Mouse (Mus musculus): ENCODE data around the gene Fry. TPM values are rescaled to one million over a fixed set of nuclear protein-coding genes. Genes with fewer than 3 reads are reported as not detected.

Fry gene
- total RNA-seq, 2 experiments from 2014 or later = 164 to 168 TPM

- no peak for DNase-seq (ENCODE audit: low spot score in 2 of 2)
Observed at GRCm38 (mm10) chr5:150219457-150219856, 101.0 kb downstream of the Fry start.

- peak in 1 of 2 experiments; percentile 27 for DNase-seq (ENCODE audit: low spot score in 2 of 2)
Observed at GRCm38 (mm10) chr5:150220333-150220732, 101.9 kb downstream of the Fry start.

GRCm38 (mm10) chr5:150221806-150222205 lies 103.4 kb downstream of the Fry start:
- no peak for DNase-seq (ENCODE audit: low spot score in 2 of 2)

- DNase-seq (ENCODE audit: low spot score in 2 of 2) = no peak
Observed at GRCm38 (mm10) chr5:150223546-150224239, 105.2 kb downstream of the Fry start.

GRCm38 (mm10) chr5:150229086-150229485 lies 110.6 kb downstream of the Fry start:
- no peak for DNase-seq (ENCODE audit: low spot score in 2 of 2)

- no peak for DNase-seq (ENCODE audit: low spot score in 2 of 2)
Observed at GRCm38 (mm10) chr5:150229776-150230175, 111.3 kb downstream of the Fry start.

- peak; percentile 25 to 28 for DNase-seq (ENCODE audit: low spot score in 2 of 2)
Observed at GRCm38 (mm10) chr5:150232159-150233150, 114.0 kb downstream of the Fry start.

GRCm38 (mm10) chr5:150233154-150233886 lies 114.9 kb downstream of the Fry start:
- DNase-seq (ENCODE audit: low spot score in 2 of 2) = peak; percentile 75 to 82

GRCm38 (mm10) chr5:150235931-150236330 lies 117.5 kb downstream of the Fry start:
- no peak for DNase-seq (ENCODE audit: low spot score in 2 of 2)

GRCm38 (mm10) chr5:150236597-150236996 lies 118.2 kb downstream of the Fry start:
- no peak for DNase-seq (ENCODE audit: low spot score in 2 of 2)

GRCm38 (mm10) chr5:150241638-150242037 lies 123.2 kb downstream of the Fry start:
- DNase-seq (ENCODE audit: low spot score in 2 of 2) = no peak

- DNase-seq (ENCODE audit: low spot score in 2 of 2) = no peak
Observed at GRCm38 (mm10) chr5:150246737-150247136, 128.3 kb downstream of the Fry start.

- no peak for DNase-seq (ENCODE audit: low spot score in 2 of 2)
Observed at GRCm38 (mm10) chr5:150257764-150258163, 139.3 kb downstream of the Fry start.

GRCm38 (mm10) chr5:150259191-150260053 lies 141.0 kb downstream of the Fry start:
- DNase-seq (ENCODE audit: low spot score in 2 of 2) = peak; percentile 62 to 83

GRCm38 (mm10) chr5:150260054-150260386 lies 141.6 kb downstream of the Fry start:
- no peak for DNase-seq (ENCODE audit: low spot score in 2 of 2)

GRCm38 (mm10) chr5:150261361-150261760 lies 142.9 kb downstream of the Fry start:
- DNase-seq (ENCODE audit: low spot score in 2 of 2) = peak in 1 of 2 experiments; percentile 12

GRCm38 (mm10) chr5:150262046-150262716 lies 143.7 kb downstream of the Fry start:
- peak; percentile 34 to 47 for DNase-seq (ENCODE audit: low spot score in 2 of 2)

- DNase-seq (ENCODE audit: low spot score in 2 of 2) = no peak
Observed at GRCm38 (mm10) chr5:150262717-150263103, 144.3 kb downstream of the Fry start.

GRCm38 (mm10) chr5:150263162-150263561 lies 144.7 kb downstream of the Fry start:
- DNase-seq (ENCODE audit: low spot score in 2 of 2) = no peak

- no peak for DNase-seq (ENCODE audit: low spot score in 2 of 2)
Observed at GRCm38 (mm10) chr5:150263656-150264055, 145.2 kb downstream of the Fry start.

Measured in left cerebral cortex, adult 18-20 months (tissue).